Mouse (Mus musculus): ENCODE measurements around the gene Mecp2. TPM values are rescaled to one million over a fixed set of nuclear protein-coding genes. Genes with fewer than 3 reads are reported as not detected.

Gene Mecp2
- polyA plus RNA-seq, 1 experiment from 2014 or later = 10.0 TPM

DNA sequence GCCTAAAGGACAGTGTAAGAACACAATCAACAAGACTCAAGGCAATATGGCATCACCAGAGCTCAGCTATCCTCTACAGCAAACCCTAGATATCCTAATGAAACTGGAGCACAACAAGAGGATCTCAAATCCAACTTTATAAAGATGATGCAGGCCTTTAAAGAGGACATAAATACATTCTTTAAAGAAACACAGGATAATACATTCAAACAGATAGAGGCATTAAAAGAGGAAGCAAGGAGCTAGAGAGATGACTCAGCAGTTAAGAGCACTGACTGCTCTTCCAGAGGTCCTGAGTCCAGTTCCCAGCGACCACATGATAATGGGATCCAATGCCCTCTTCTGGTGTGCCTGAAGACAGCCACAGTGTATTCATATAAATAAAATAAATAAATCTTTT lies 40.0 kb downstream of the Mecp2 start:
- Histone ChIP-seq H3K4me2 (replicated peaks; ENCODE audit: low read depth, low read length) (no peak overlapping the region), H3K27ac (ENCODE audit: low read length) (no peak overlapping the region), H3K4me3 (ENCODE audit: low read length) (no peak overlapping the region), H3K4me1 (ENCODE audit: insufficient read depth, low read length) (no peaks in the 10 kb centered on the region), H3K9me3 (ENCODE audit: low read length) (no peaks in the 10 kb centered on the region), H3K27me3 (ENCODE audit: insufficient read depth, low read length) (peaks cover 3% of the 10 kb centered on the region; the same call in 1 of the 2 replicates), H3K9ac (replicated peaks; ENCODE audit: low read length) (no peak overlapping the region), H3K36me3 (ENCODE audit: insufficient read depth, low read length) (no peaks in the 10 kb centered on the region)
- 64% methylated on average over 1 of the region's 1 CpGs for WGBS
- no peak for ATAC-seq (ENCODE audit: low FRiP score, low TSS enrichment)

DNA sequence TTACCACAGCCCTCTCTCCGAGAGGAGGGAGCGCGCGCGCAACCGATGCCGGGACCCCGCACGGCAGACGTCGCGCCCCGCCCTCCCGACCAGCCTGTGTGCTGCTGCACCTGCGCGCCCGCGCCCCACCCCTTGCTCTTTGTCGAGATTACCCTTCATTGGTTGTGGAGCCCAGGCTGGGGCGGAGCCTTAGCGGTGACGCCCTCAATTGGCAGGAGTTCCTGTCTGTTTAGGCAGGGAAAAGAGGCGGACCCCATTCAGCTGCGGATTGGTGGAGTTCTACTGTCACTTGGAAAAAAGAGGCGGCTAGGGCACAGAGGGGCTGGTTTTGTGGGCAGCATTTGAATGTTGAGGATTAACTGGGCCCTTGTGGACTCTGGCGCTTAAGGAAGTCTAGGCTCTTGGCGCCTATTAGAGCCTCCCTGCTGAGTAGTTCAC lies 49.5 kb downstream of the Mecp2 start:
- WGBS = 14% methylated on average over 9 of the region's 27 CpGs

DNA sequence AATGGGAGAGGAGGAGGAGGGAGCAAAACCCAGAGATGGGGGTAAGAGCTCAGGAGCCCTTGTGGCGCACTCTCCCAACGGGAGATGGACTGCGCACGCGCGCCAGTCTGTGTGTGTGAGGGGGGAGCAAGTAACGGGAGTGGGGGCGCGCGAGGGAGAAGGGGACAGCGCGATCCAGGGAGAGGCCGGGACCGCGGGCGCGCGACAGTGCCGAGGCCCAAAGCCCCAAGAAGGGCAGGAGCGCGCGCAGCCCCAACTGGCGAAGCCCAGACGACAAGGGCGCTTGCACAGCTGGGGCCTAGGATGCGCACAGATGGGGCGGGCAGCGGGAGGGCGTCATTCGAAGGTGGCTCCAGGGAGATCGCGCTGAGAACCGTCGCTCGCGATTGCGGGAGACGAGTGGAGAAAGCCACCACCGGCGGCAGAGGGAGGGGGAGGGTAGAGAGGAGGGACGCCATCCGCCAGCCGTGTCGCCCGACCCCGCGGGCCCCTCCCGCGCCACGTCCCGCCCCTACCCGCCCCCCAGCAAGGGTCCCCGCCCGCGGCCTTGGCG lies 50.1 kb downstream of the Mecp2 start:
- Histone ChIP-seq H3K27me3 (ENCODE audit: insufficient read depth, low read length) (peaks cover 7% of the 10 kb centered on the region; the same call in 1 of the 2 replicates), H3K4me2 (replicated peaks; ENCODE audit: low read depth, low read length) (peak overlapping the region; percentile 66), H3K36me3 (ENCODE audit: insufficient read depth, low read length) (no peaks in the 10 kb centered on the region), H3K9ac (replicated peaks; ENCODE audit: low read length) (peak overlapping the region; percentile 87), H3K4me3 (ENCODE audit: low read length) (peak overlapping the region; percentile 64), H3K4me1 (ENCODE audit: insufficient read depth, low read length) (peaks cover 3% of the 10 kb centered on the region; the same call in 1 of the 2 replicates), H3K27ac (ENCODE audit: low read length) (peak overlapping the region; percentile 92), H3K9me3 (ENCODE audit: low read length) (no peaks in the 10 kb centered on the region)
- 32% methylated on average over 36 of the region's 56 CpGs for WGBS
- peak; percentile 86 for ATAC-seq (ENCODE audit: low FRiP score, low TSS enrichment)

More for the DNA sequence above, 49.5 kb downstream of the Mecp2 start:
- Histone ChIP-seq H3K9me3 (ENCODE audit: low read length) (no peaks in the 10 kb centered on the region), H3K27ac (ENCODE audit: low read length) (peak overlapping the region; percentile 92), H3K36me3 (ENCODE audit: insufficient read depth, low read length) (no peaks in the 10 kb centered on the region), H3K4me2 (replicated peaks; ENCODE audit: low read depth, low read length) (peak overlapping the region; percentile 50), H3K4me1 (ENCODE audit: insufficient read depth, low read length) (peaks cover 3% of the 10 kb centered on the region; the same call in 1 of the 2 replicates), H3K4me3 (ENCODE audit: low read length) (peak overlapping the region; percentile 64), H3K27me3 (ENCODE audit: insufficient read depth, low read length) (peaks cover 7% of the 10 kb centered on the region; the same call in 1 of the 2 replicates), H3K9ac (replicated peaks; ENCODE audit: low read length) (peak overlapping the region; percentile 87)
- peak; percentile 99 for ATAC-seq (ENCODE audit: low FRiP score, low TSS enrichment)

DNA sequence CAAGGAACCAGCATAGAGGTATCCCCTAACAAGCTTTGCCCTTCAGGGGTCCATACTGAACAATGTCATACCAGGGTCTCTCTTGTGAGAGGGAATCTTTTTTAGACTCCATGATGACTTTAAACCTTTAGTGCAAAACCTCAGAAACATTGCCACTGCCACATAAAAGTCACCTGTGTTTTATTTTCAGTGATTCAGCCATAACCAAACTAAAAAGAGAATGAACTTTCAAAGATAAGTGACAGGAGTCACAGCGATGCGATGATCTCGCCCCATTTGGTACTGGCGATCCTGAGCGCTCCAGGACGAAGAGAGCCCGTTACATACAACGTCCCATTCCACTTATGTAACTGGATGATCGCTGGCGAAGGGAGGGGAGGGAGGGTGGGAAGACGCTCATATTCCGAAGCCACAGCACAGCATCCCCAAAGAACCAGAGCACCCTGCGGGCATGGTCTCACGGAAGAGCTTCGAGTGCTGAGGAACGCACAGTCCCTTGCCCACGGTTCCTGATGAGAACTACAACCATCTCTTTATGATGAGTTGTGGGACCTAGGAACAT lies 50.8 kb downstream of the Mecp2 start:
- H3K9ac ChIP-seq (replicated peaks; ENCODE audit: low read length) = peak overlapping the region; percentile 87
- H3K4me2 ChIP-seq (replicated peaks; ENCODE audit: low read depth, low read length) = peak overlapping the region; percentile 66
- peak overlapping the region; percentile 92; the same call in 1 of the 2 replicates for H3K27ac ChIP-seq (ENCODE audit: low read length)
- no peaks in the 10 kb centered on the region for H3K9me3 ChIP-seq (ENCODE audit: low read length)
- 29% methylated on average over 17 of the region's 17 CpGs for WGBS
- ATAC-seq (ENCODE audit: low FRiP score, low TSS enrichment) = 0 out of 2 replicates have a peak, but pooled peaks have one; percentile 0
- H3K4me3 ChIP-seq (ENCODE audit: low read length) = peak overlapping the region; percentile 64
- H3K36me3 ChIP-seq (ENCODE audit: insufficient read depth, low read length) = no peaks in the 10 kb centered on the region
- H3K27me3 ChIP-seq (ENCODE audit: insufficient read depth, low read length) = peaks cover 7% of the 10 kb centered on the region; the same call in 1 of the 2 replicates
- H3K4me1 ChIP-seq (ENCODE audit: insufficient read depth, low read length) = peaks cover 3% of the 10 kb centered on the region; the same call in 1 of the 2 replicates

DNA sequence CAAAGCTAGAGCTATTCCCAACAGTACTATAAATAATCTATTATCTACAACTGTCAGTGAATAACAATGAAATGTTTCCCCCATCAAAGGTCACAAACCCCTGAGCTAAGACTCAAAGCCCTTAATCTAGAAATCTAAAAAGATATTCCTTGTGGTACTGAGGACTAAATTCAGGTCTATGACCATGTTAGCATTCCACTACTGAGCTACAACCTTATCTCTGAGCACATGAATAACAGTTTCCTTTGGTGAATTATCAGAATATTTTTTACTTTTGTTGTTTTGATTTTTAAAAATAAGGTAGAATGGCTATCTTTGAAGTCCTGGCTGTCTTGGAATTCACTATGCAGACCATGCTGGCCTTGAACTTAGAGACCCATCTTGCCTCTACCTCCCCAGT lies 64.4 kb downstream of the Mecp2 start:
- Histone ChIP-seq H3K27me3 (ENCODE audit: insufficient read depth, low read length) (peaks cover 2% of the 10 kb centered on the region; the same call in 1 of the 2 replicates), H3K9ac (replicated peaks; ENCODE audit: low read length) (no peak overlapping the region), H3K4me1 (ENCODE audit: insufficient read depth, low read length) (no peaks in the 10 kb centered on the region), H3K4me2 (replicated peaks; ENCODE audit: low read depth, low read length) (no peak overlapping the region), H3K27ac (ENCODE audit: low read length) (no peak overlapping the region), H3K36me3 (ENCODE audit: insufficient read depth, low read length) (no peaks in the 10 kb centered on the region), H3K9me3 (ENCODE audit: low read length) (no peaks in the 10 kb centered on the region), H3K4me3 (ENCODE audit: low read length) (no peak overlapping the region)
- ATAC-seq (ENCODE audit: low FRiP score, low TSS enrichment) = no peak

DNA sequence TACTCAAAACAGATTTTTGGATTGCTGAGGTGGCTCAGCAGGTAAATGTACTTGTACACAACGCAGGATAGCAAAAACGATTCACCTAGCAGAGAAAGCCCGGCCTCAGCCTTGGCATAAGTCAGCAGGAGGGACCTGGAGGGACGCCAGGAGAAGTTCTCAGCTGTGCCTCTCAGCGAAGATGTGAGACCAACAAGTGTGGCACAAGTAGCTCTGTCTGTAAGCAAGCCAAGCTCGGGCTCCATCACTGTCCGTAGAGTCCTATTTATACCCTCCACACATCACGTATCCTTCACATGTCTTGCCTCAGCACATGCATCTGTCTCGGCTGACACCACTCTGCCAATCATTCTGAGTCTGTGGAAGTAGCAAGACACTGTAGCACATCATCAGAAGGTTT lies 67.3 kb downstream of the Mecp2 start:
- Histone ChIP-seq H3K9me3 (ENCODE audit: low read length) (no peaks in the 10 kb centered on the region), H3K9ac (replicated peaks; ENCODE audit: low read length) (no peak overlapping the region), H3K4me1 (ENCODE audit: insufficient read depth, low read length) (no peaks in the 10 kb centered on the region), H3K36me3 (ENCODE audit: insufficient read depth, low read length) (no peaks in the 10 kb centered on the region), H3K4me3 (ENCODE audit: low read length) (no peak overlapping the region), H3K27me3 (ENCODE audit: insufficient read depth, low read length) (peaks cover 2% of the 10 kb centered on the region; the same call in 1 of the 2 replicates), H3K27ac (ENCODE audit: low read length) (no peak overlapping the region), H3K4me2 (replicated peaks; ENCODE audit: low read depth, low read length) (no peak overlapping the region)
- 83% methylated on average over 9 of the region's 9 CpGs for WGBS
- no peak for ATAC-seq (ENCODE audit: low FRiP score, low TSS enrichment)

DNA sequence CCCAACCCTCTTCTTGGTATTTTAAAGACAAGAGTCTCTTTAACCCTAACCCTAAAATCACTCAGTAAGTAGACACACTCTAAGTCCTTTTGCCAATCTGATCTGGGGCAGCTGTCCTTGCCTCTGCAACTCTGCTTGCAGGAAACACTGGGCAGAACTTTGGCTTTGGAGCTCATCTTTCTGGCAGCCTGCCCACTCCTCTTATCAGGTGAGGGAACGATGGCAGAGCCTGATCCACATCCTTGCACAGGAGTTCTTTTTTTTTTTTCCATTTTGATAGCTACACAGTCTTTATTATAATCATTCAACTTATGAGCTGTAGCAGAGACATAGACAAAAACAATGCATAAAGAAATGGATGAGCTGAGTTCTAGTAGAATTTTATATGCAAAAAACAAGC lies 90.1 kb downstream of the Mecp2 start:
- Histone ChIP-seq H3K4me3 (ENCODE audit: low read length) (no peak overlapping the region), H3K4me1 (ENCODE audit: insufficient read depth, low read length) (no peaks in the 10 kb centered on the region), H3K4me2 (replicated peaks; ENCODE audit: low read depth, low read length) (no peak overlapping the region), H3K27ac (ENCODE audit: low read length) (no peak overlapping the region), H3K9me3 (ENCODE audit: low read length) (no peaks in the 10 kb centered on the region), H3K9ac (replicated peaks; ENCODE audit: low read length) (no peak overlapping the region), H3K36me3 (ENCODE audit: insufficient read depth, low read length) (no peaks in the 10 kb centered on the region), H3K27me3 (ENCODE audit: insufficient read depth, low read length) (peaks cover 4% of the 10 kb centered on the region; the same call in 1 of the 2 replicates)
- ATAC-seq (ENCODE audit: low FRiP score, low TSS enrichment) = no peak
- WGBS = 47% methylated on average over 1 of the region's 1 CpGs

DNA sequence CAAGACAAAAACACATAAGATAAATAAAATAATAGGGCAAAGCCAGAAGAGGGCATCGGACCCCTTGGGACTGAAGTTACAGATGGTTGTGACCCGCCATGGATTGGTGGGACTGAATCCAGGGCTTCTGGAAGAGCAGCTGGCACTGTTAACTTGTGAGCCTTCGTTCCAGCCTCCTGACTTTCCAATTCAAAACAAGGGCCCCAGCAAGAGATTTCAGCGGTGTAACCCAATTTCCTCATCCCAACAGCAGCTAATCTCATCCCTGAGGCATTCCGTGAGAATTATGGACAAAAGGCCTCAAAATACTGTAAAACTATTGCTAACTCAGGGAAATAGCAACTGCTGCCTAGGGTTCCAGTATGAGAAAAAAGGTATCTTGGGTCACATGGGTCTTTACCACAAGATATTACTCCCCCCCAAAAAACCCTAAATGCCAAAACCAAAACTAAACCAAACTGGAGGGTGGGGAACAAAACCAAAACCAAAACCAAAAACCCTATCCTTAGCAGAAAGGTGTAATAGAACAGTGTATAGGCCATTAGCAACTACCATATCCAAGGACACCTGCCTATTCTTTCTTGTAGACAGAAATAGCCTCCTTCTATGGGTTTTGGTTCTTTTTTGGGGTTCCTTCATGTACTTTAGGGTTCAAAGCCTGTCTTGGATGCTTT lies 97.3 kb downstream of the Mecp2 start:
- Histone ChIP-seq H3K27ac (ENCODE audit: low read length) (no peak overlapping the region), H3K4me3 (ENCODE audit: low read length) (no peak overlapping the region), H3K9ac (replicated peaks; ENCODE audit: low read length) (no peak overlapping the region), H3K36me3 (ENCODE audit: insufficient read depth, low read length) (peaks cover 17% of the 10 kb centered on the region), H3K4me2 (replicated peaks; ENCODE audit: low read depth, low read length) (no peak overlapping the region), H3K27me3 (ENCODE audit: insufficient read depth, low read length) (no peaks in the 10 kb centered on the region; the same call in 1 of the 2 replicates), H3K4me1 (ENCODE audit: insufficient read depth, low read length) (no peaks in the 10 kb centered on the region), H3K9me3 (ENCODE audit: low read length) (no peaks in the 10 kb centered on the region)
- WGBS = 83% methylated on average over 5 of the region's 5 CpGs
- ATAC-seq (ENCODE audit: low FRiP score, low TSS enrichment) = no peak

DNA sequence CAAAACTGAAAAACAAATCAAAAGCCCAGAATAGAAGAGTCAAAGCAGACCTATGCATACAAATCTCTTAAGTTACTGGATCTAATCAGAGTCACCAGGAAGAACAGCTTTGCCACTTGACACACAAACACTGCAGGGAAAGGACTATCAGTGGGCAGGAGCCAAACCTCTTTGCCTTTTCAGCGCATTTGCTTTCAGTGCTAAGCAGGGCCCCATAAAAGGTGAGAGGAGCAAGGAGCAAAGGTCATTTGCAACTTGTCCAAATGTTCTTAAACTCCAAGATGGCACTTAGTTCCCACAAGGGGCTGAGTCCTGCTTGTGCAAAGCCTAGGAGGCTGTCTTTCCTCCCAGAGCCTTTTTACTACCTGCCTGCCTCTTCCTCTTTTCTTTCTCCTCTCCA lies 105.2 kb downstream of the Mecp2 start:
- Histone ChIP-seq H3K4me1 (ENCODE audit: insufficient read depth, low read length) (no peaks in the 10 kb centered on the region), H3K9ac (replicated peaks; ENCODE audit: low read length) (no peak overlapping the region), H3K36me3 (ENCODE audit: insufficient read depth, low read length) (0 out of 2 replicates have a peak, but pooled peaks cover 2% of the 10 kb centered on the region), H3K27me3 (ENCODE audit: insufficient read depth, low read length) (peaks cover 3% of the 10 kb centered on the region; the same call in 1 of the 2 replicates), H3K4me3 (ENCODE audit: low read length) (no peak overlapping the region), H3K9me3 (ENCODE audit: low read length) (no peaks in the 10 kb centered on the region), H3K27ac (ENCODE audit: low read length) (no peak overlapping the region), H3K4me2 (replicated peaks; ENCODE audit: low read depth, low read length) (no peak overlapping the region)
- no peak for ATAC-seq (ENCODE audit: low FRiP score, low TSS enrichment)
- WGBS = 28% methylated on average over 1 of the region's 1 CpGs

Measured in kidney, embryonic 16.5 days (tissue).